Mouse (Mus musculus): ENCODE data around the gene Ajuba.
A peak's percentile ranks its signal among the peaks of the same experiment; 100 is the strongest.

Gene Ajuba

DNA sequence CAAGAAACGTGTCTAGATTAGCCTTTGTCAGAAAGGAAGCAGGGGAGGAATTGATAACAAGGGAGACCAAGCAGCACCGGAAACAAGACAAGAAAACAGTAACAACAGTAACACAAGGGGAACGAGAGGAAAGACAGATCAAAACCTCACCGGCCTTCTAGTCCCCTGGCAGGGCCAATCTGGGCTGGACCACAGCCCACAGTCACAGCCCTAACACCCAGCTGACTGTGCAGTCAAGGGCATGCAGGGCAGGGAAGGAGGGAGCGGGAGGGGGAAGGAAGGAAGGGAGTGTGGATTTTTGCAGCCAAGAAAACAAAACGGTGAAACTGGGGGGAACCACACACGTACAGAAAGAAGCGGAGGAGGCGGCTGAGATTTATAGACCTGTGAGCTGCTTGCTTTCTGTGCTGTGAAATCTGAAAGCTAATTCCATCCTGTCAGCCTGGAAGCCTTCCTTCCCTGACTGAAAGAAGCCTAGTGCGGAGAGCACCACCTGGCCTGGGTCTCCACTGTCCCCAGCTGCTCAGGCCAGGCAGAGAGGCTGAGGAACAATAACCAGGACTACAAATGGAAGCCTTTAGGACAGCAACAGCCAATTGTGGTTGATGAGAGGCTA is 15.1 kb upstream of the Ajuba start:
- DNase-seq (ENCODE audit: low read depth, low spot score): no peak

DNA sequence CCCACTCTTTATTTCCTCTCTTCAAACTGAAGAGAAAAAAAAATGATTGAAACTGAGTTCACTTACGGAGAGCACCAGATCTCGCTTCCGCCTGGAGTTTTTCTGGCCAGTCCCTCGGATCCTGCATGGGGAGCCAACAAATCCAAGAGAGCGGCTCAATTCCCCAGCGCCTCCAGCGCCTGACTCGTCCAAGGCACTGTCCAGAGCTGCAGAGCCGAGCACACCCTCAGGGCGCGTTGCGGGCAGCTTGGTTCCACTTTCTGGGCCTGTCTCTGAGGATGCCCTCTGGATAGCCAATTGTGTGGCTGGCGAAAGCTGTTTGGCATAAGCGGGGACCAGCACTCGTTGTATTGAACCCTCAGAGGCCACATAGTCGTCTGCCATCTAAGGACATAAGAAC is 13.7 kb upstream of the Ajuba start:
- DNase-seq (ENCODE audit: low read depth, low spot score): peak; percentile 58

DNA sequence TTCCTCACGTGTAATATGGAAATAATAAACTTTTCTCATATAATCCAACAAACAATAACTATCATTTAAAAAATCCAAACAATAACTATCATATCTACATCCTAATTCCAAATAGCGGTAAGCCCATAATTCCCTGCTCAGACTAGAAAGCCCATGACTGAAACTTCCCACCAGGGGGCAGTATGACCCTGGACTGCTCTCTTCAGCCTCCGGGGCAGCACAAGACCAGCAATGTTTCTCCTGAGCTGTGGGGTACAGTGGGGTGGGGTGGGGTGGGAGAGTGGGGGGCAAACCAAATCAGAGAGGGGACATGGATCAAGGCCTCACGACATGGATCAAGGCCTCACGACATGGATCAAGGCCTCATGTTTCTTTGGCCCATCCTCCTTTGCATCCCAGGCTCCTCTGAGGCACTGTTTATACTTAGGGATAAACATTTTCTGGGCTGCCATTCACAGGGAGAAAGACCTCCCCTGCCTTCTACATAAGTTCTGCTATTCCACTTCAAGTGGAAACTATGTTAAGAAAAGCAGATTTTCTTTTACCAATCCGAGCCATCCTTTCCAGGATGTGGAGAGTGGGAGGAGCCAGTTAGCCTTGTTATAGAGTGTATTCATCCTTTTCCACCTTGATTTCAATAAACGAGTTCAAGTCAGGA is 6.5 kb upstream of the Ajuba start:
- peak; percentile 80 for DNase-seq (ENCODE audit: low read depth, low spot score)

DNA sequence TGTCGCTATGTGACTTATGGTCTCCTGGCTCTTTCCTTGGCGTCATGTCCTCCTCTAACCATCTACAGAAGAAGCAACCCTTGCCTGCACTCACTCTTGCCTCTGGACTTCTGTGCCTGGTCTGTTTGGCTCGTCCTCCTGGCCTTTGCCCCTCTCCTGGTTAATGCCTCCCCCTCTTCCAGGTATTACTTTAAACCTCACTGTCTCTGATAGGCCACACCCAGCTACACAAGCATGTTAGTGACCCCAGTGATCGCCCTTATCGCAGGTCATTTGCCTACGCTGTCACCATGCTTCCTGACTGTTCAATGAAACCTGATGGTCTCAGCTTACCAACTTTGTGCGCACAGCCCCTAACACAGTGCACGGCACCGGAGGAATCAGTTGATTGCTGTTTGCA is 5.2 kb upstream of the Ajuba start:
- no peak for DNase-seq (ENCODE audit: low read depth, low spot score)

DNA sequence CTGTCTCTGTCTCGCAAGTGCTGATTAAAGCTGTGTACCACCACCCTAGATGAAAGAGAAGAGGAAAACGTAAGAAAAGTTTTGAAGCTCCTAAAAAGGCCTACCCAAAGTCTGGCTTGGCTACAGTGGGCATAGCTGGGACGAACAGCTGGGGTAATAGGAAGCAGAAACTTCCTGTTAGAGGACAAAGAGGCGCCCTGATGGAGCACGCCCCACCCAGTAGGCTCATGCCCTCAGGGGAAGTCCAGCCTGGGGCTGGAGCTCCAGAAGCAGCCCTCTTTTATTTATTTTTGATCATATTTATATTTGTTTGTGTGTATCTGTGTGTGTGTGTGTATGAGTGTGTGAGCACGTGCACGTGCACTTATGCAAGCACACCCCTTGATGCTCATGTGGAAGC is 2.3 kb upstream of the Ajuba start:
- peak; percentile 53 for DNase-seq (ENCODE audit: low read depth, low spot score)

DNA sequence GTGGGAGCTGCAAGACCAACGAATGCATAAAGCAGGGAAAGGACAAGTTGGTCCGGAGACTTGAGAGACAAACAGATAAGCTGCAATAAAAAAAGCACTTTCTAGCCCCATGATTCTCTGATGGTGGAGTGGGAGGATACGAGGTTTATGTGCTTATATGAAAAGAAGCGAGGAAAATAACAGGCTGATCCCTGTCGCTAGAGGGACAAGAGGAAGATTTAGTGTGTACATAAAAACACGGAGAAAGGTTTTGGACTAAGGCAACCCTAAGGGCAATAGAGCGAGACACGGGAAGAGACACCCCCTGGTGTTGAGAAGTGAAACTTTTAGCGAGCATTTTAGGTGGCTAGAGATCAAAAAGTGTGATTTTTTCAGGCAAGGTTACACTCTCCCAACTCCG is 705 bp upstream of the Ajuba start:
- DNase-seq (ENCODE audit: low read depth, low spot score): peak; percentile 75

DNA sequence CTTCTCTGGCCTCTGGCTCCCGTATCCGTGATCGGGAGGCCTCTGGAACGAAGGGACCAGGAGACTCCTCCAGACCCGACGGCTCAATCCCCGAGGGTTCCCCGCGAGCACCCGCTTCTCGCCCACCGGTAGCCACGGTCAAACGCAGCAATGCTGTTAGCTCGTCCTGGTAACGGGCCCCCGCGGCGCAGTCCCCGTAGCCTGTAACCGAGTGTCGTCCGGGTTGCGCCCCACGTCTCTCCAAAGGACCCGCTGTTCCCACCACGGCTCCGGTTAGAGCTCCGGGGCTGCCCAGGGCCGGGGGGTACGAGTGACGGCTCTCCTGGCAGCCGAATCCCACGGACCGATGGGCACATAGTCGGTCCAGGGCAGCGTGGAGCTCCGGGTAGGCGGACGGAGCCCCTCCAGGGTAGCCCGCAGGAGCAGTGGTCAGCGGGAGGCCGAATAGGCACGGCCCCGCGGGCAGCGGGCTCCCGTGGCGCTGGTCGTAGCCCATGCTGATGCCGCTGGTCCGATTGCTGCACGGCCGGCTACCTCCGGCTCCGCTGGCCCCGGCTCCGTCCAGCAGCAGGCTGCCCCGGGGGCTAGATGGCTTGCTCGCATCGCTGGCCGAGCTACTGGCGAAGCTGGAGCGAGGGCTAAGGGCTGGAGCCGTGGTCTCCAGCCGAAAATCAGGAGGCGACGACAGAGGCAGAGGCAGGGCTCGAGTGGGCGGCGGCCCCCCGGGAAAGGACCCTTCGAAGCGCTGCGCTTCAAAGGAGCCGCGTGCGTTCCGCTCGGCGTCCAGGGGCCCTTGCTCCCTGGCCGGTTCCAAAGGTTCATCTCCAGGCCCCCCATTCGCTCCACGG is 893 bp downstream of the Ajuba start:
- peak; percentile 47 for DNase-seq (ENCODE audit: low read depth, low spot score)

DNA sequence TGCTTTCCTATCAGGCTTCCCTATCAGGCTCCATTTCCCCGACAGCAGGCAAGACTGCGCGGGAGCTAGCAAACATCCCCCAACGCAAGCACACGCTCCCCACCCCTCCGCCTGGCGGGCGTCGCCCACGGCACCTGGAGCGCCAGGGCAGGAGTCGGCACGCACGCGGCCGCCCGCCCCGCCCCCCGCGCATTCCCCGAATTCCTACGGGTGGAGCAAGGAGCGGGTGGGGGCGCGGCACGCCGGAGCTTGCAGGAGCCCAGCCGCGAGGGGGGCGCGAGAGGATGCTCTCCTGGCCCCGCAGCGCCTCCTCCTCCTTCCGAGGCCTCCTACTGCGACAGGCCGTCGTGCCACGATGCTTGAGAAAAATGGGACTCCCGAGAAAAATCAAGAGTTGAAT is 1.7 kb downstream of the Ajuba start:
- DNase-seq (ENCODE audit: low read depth, low spot score): peak; percentile 99

DNA sequence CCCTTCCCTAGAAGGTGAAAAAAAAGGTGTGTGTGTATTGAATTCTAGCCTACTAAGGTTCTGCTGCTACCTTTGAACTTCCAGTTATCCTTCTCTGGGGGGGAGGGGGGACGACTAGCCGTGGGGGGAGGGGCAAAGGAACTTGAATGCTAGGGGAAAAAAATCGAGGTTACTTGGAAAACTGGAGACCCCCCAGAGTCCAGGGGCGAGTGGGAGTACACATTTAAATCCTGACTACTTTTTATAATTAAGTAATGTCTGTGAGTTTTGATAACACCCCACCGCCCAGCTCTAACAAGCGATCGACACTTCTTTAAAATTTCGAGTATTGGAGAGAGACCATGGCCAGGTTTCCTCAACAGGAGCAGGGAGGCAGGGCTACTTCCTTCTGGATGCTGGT is 2.3 kb downstream of the Ajuba start:
- DNase-seq (ENCODE audit: low read depth, low spot score): no peak

DNA sequence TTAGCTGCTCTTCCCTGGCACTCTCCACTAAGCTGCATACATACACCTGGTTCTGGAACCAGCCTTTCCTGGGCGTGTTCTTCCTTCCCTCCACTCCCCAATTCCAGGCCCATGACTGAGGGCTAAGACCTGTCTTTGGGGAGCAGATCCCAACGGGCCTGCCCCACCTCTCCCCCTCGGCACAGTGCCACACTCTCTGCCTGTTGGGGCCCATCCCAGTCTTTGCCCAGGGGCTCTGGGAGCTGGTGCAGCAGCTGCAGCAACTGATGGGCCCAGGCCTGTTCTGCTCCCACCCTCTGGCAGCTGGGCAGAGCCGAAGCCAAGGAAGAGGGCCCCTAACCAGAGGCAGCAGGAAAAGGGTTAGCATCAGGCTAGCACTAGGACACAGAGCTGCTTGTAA is 3.1 kb downstream of the Ajuba start:
- no peak for DNase-seq (ENCODE audit: low read depth, low spot score)

DNA sequence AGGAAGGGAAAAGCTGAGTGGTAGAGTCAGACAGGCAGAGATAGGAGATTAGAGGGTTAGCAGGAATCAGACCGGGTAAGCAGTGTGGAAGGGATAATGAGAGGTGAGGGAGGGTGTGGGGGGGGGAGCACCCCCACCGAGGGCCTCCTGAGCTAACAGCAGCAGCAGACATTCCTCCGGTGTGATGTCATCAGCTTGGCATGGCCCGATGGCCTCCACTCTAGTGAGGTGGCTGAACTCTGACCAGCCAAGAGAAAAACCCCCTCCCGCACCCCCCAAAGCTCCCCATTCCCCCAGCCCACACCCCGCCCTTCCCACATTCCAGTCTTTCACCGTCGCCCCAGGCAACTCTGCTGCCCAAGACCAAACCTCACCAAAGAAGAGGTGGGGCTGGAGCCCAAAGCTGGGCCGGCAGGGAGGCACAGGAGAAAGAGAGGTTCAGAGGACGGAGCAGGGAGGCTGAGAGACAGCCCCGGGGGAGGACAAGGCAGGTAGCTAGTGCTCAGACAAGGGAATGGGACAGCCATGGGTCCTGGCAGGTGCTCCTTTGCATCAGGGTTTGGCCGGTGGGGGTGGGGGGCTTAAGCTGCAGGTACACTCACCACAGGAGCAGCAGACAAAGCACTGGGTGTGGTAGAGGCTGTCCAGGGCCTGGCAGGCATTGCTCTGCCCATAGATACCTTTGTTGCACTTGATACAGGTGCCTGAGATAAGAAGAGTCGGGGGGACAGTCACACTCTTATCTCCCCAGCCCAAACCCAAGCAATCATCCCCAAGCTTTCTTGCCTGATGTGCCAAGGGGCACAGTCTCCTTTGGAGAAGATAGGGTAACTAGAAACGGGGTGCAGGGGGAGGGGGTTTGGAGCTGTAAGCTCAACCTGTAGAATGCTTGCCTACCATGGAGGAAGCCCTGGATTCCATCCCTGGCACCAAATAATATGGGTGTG is 4.3 kb downstream of the Ajuba start:
- DNase-seq (ENCODE audit: low read depth, low spot score): peak; percentile 83

DNA sequence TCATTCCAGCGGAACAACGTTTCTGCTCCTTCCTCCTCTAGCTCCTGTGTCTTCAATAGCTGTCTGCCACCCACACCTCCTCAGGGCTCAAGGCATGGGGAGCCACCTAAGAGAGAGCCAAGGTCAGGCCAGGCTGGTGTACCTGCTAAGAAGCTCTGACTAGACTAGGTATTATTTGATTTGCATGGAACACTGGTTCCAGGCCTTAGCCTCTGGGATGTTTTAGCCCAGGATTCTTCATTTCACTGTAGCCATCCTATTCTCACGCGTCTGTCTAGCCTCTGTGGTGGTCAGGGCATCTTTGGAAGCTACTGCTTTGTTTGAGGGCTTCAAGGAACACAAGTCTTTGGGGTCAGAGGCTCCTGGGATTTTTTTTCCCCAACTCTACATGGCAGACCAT is 5.2 kb downstream of the Ajuba start:
- DNase-seq (ENCODE audit: low read depth, low spot score): no peak

DNA sequence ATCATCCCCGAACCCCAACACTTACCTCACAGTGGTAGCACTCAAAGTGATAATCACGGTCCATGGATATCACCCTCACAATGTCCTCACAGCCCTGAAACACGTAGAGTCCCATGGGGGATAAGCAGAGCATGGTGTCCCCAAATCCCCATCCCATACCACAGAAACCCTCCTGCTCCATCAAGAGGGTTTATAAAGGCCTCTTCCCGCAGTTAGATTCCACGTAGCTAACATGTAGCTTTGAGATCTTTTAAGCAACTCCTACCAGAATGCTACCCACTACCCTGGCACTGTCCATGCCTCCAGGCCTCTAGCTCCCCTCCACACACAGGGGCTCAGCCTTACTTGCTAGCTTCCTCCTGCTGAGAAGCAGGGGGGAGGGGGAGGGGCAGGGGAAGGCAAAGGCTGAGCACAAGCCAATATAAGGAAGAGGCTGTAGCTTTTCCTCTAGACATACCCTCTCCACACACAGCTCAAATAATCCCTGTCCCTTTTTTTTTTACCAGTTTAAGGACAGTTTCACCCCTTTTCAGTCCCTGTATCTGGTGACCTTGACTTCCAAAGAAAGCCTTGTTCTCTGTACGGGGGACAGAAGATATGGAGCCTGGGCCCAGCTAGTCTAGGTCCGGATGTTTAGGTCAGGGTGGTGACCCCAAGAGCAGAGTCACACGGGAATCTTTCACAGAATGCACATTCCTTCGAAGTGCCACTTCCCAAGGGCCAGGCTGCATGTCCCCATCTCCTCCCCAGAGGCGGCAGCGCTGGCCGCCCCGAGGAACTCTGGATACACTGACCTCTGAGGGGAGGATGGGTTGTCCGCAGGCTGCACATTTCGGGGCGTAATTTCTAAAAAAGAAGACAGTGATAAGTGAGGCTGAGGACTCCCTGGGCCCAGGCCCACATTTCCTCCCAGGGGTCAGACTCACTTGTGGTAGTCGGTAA is 7.6 kb downstream of the Ajuba start:
- DNase-seq (ENCODE audit: low read depth, low spot score): no peak

DNA sequence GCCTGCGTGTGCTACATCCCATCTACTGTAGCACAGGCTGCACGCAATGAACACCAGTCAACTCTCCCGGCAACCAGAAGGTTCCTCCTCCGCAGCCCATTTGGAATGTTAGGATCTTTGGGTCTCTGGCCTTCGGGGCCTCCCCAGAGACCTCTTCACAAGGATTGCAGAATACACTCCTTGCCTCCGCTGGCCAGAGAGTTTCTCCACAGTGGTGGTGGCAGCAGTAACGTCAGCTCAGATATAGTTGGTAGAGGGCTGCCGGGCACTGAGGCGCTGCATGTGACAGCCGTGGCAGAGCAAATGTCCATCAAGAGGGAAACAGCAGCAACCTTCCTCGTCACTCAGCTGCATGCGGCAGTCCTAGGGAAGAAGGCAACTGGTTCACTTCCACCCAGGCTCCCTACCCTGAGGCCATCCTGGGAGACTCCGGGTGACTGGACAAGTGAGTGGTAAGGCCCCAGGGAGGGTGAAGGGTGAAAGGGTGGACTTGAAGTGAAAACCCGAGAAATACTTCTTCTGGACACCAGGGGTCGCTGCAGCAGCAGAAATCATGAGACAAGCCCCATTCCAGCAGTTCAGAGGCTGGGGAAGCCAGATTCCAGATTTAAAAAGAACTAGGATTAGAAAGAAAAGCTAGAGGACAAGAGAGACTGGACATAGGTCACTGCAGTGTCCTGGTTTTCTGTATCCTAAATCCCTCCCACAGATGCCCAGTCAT is 8.5 kb downstream of the Ajuba start:
- peak; percentile 87 for DNase-seq (ENCODE audit: low read depth, low spot score)

DNA sequence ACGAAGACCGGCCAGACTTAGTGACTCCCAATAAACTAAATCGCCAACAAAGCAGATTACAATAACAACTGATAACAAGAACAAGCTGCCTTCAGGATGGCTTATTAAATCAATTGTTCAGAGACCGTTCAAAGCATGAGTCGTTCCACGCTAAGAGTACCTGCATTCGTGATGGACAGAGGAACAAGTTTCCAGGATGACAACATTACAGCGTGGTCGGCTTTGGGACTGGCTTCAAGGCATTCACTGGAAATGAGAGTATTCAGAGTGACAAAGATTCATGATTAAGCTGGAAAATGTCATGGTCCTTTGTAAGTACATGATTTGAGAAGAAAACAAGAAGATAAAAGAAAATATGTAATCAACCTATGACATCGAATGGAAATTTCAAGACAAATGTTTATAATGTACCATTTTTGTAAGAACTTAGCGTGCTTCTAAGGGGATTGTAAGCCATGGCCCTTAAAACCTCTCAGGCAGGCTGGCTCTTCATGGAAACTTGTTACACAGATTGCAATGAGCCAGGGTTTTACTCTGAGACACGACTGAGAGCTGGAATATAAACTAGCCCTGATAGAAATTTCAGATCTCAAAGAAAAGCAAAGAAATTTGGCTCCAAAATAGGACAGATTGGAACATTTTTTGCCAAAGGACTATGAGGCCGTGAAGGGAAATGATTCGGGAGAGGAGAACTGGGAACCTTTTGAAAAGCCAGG is 16.7 kb downstream of the Ajuba start:
- no peak for DNase-seq (ENCODE audit: low read depth, low spot score)

DNA sequence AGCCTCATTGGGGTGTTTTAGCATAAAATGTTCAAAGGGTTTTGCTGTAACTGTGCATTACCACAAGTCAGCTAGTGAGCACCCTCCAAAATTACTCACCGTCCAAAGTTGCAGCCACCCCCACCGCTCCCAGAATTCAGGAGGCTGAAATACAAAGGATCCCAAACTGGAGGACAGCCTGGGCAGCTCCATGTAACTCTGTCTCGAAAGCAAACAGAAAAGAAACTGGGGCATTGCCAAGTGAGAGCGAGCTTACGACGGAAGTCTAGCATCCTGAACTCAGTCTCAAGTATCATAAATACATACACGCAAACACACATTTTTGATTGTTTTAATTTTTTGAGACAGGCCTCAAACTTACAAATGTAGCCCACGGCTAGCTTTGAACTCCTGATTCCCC is 20.0 kb downstream of the Ajuba start:
- DNase-seq (ENCODE audit: low read depth, low spot score): no peak

DNA sequence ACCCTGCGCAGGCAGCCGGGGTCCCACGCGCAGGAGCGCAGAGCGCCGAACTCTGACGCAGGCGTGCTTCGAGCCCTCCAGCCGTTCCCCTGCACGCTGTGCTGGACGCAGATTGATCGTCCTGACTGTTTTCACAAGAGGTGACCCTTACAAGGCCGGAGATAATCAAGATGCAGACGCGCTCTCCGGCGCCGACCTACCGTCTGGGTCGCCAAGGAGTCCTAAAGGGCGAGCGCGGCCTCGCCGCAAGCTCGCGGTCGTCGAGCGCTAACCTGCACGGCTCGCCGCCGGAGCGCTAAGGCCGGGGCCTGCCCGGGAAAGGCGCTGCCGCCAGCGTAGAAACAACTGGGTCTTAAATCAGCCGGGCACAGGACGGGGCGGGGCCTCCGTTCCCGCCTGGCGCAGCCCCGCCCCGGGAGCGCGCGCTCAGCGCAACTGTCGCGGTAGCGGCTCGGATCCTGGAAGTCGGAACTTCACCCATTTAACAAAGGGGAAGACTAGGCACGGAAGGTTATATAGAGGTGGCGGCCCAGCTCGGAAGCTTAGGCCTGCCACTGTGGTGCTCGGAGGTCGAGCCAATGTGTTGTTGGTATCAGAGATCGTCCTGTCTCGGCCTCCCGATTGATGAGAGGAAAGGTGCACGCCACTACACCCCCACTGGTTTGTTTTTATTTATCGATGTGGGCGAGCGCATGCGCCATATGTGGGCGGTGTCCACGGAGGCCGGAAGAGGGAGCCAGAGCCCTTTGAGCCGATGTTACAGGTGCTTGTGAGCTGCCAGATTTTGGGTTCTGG is 23.2 kb downstream of the Ajuba start, which contains the start of gene Haus4:
Haus4 (minus strand) TSS at position 642 of the 795 bp plus-strand sequence.
- peak; percentile 98 for DNase-seq (ENCODE audit: low read depth, low spot score)

DNA sequence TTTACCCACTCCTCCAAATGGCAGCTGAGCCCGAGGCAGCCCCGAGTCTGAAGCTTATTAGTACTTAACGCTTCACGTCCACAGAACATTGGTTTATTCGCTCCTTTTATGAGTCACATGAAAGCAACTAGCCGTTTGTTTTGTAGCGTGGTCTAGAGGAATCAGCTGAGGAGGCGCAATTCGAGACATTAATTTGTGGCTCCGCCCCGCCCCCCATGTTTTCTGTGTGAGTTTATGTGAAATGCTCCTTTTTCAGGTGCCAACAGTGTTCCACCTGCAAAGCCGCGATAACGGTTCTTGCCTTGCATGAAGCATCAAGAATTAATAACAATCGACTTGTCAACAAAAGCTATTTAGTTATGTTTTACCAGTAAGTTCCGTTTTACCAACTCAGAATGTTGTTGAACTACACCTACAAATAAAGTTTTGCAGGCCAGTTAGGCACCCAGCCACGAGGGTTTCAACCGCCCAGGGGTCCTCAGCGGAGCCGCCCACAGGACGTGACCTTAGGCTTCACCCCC is 23.8 kb downstream of the Ajuba start:
- peak; percentile 38 for DNase-seq (ENCODE audit: low read depth, low spot score)
